Mouse (Mus musculus): ENCODE measurements around the gene Mctp1. TPM values are rescaled to one million over a fixed set of nuclear protein-coding genes. Genes with fewer than 3 reads are reported as not detected.

Mctp1 gene
- polyA plus RNA-seq, 1 experiment from 2014 or later: 1.8 TPM

DNA sequence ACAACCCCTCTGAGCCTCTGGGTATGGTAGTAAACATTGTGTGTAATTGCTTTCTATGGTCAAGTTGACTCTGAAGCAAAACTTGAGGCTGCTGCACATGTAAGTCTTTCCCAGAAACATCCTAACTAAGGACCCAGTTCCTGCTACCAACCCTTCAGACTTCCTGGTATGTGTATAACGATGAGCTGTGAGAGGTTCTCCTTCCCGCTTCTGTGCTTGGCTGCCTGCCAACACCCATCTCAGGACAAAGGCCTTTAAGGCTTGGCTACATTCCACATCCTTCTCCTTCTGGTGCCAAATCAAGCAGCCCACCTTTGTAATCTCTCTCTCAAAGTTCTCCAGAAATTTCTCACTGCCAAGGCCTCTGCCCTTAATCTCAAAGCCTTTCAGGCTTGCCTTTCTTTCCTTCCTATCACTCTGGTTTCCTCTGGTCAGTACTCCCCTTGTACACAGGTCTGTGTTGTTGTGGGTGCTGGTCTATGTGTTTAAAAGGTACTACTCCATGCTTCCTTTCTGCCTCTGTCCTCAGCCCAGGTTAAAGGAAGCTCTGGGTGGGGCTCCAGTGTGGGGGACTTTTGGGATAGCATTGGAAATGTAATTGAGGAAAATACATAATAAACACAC, 99.9 kb downstream of the Mctp1 start:
- Histone ChIP-seq H3K4me3 (no peak overlapping the region), H3K9me3 (no peaks in the 10 kb centered on the region), H3K27me3 (no peaks in the 10 kb centered on the region), H3K36me3 (no peaks in the 10 kb centered on the region), H3K4me1 (no peaks in the 10 kb centered on the region), H3K4me2 (no peak overlapping the region), H3K9ac (no peak overlapping the region), H3K27ac (no peak overlapping the region)
- 4% methylated on average over 2 of the region's 2 CpGs for WGBS
- no peak for ATAC-seq (ENCODE audit: insufficient number of reproducible peaks, low FRiP score, low TSS enrichment, low read depth)

GRCm38 (mm10) chr13:76515896-76516295, 131.6 kb downstream of the Mctp1 start:
- Histone ChIP-seq H3K27me3 (no peaks in the 10 kb centered on the region), H3K4me1 (no peaks in the 10 kb centered on the region), H3K4me3 (no peak overlapping the region), H3K36me3 (no peaks in the 10 kb centered on the region), H3K4me2 (no peak overlapping the region), H3K27ac (no peak overlapping the region), H3K9me3 (no peaks in the 10 kb centered on the region), H3K9ac (no peak overlapping the region)
- no peak for ATAC-seq (ENCODE audit: insufficient number of reproducible peaks, low FRiP score, low TSS enrichment, low read depth)
- 85% methylated on average over 2 of the region's 2 CpGs for WGBS

GRCm38 (mm10) chr13:76523170-76523569, 138.8 kb downstream of the Mctp1 start:
- WGBS: 48% methylated on average over 1 of the region's 1 CpGs

DNA sequence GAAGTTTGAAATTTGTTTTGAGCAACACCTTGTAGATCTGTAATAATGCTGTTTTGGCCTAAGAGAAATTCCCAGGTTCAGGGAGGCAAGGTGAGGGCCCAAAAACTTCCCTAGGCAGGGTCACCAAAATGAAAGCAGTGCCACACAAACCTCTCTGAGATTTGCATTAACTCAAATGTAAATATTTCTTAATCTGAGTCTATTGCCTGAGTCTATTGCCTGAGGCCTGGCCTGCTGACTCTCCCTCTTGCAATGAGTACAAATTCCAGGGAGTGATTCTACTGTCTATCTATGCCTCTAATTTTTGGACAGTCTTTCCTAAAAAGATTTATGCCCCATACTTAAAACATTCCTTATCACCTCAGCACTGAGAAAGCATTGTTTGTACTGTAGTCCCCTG, 143.0 kb downstream of the Mctp1 start:
- H3K4me3 ChIP-seq: no peak overlapping the region
- no peaks in the 10 kb centered on the region for H3K4me1 ChIP-seq
- no peaks in the 10 kb centered on the region for H3K9me3 ChIP-seq
- no peaks in the 10 kb centered on the region for H3K27me3 ChIP-seq
- H3K4me2 ChIP-seq: no peak overlapping the region
- H3K27ac ChIP-seq: no peak overlapping the region
- H3K9ac ChIP-seq: no peak overlapping the region
- H3K36me3 ChIP-seq: no peaks in the 10 kb centered on the region
- ATAC-seq (ENCODE audit: insufficient number of reproducible peaks, low FRiP score, low TSS enrichment, low read depth): no peak

More at GRCm38 (mm10) chr13:76523170-76523569, 138.8 kb downstream of the Mctp1 start:
- H3K9me3 ChIP-seq: no peaks in the 10 kb centered on the region
- H3K36me3 ChIP-seq: no peaks in the 10 kb centered on the region
- no peak overlapping the region for H3K27ac ChIP-seq
- H3K4me3 ChIP-seq: no peak overlapping the region
- H3K27me3 ChIP-seq: no peaks in the 10 kb centered on the region
- ATAC-seq (ENCODE audit: insufficient number of reproducible peaks, low FRiP score, low TSS enrichment, low read depth): no peak
- H3K4me1 ChIP-seq: no peaks in the 10 kb centered on the region
- no peak overlapping the region for H3K9ac ChIP-seq
- H3K4me2 ChIP-seq: no peak overlapping the region

DNA sequence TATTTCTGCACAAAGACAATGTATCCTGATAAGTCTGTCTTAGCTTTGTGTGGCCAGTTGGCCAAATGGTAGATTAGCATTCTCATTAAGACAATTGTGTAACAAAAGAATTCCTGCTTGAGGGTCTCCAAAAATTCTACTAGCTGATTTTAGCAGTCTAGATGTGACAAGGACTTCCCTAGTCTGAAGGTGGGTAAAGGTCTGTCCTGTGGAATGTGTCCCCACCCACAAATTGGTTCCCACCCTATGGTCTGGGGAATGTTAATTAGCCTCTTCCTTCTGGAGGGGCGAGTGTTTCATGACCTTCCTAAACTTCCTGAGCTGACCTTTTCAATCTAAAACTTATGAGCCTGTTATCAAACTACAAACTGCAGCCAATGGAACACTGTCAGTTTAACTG, 143.4 kb downstream of the Mctp1 start:
- Histone ChIP-seq H3K4me2 (no peak overlapping the region), H3K4me1 (no peaks in the 10 kb centered on the region), H3K27ac (no peak overlapping the region), H3K4me3 (no peak overlapping the region), H3K27me3 (no peaks in the 10 kb centered on the region), H3K9me3 (no peaks in the 10 kb centered on the region), H3K9ac (no peak overlapping the region), H3K36me3 (no peaks in the 10 kb centered on the region)
- WGBS: 15% methylated on average over 1 of the region's 1 CpGs
- no peak for ATAC-seq (ENCODE audit: insufficient number of reproducible peaks, low FRiP score, low TSS enrichment, low read depth)

DNA sequence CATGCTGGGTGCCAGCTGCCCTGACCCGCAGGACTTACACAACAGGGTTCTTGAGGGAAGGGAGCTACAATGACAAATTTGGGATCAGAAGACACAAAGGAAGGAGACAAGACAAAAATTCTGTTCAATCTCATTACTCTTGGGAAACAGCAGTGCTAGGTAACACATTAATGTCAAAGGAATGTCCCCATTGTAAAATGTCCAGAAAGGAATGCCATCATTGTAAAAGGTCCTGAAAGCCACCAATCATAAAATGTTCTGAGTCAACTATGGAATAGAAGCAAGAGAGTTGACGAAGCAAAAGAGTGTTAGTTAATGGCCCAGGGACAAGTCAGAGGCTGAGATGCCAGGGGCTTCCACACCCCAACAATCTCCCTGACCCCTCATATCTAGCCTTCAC, 145.6 kb downstream of the Mctp1 start:
- Histone ChIP-seq H3K4me2 (no peak overlapping the region), H3K9ac (no peak overlapping the region), H3K4me3 (no peak overlapping the region), H3K27ac (no peak overlapping the region), H3K36me3 (no peaks in the 10 kb centered on the region), H3K4me1 (no peaks in the 10 kb centered on the region), H3K9me3 (no peaks in the 10 kb centered on the region), H3K27me3 (no peaks in the 10 kb centered on the region)
- 87% methylated on average over 2 of the region's 2 CpGs for WGBS
- ATAC-seq (ENCODE audit: insufficient number of reproducible peaks, low FRiP score, low TSS enrichment, low read depth): no peak

DNA sequence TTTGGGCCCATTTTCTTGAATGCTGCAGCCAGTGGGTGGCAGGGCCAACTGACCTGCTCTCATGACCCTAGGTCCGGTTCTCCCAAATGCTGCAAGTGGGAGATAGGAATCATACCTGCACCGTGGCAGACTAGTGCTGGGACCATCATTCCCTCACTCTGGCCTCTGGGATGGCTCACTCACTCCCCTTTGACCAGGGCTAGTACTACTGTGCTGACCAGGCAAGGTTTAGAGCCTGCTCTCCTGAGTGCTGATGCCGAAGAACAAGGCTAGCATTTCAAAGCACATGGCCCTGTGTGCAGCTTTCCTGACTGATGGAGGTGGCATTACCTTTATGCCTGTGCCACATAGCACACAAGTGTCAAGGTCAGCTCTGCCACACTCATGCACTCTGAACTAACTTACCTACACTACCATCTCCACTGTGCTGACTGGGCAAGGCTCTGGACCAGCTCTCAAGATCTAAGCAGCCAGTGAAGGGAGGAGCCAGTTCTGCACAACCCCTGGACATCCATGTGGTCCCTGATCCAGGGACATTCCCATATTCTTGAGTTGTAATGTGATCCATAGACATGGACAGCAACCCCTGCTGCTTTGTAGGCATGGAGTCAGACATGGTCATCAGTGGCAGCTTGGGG, 146.7 kb downstream of the Mctp1 start:
- H3K9ac ChIP-seq: no peak overlapping the region
- H3K4me2 ChIP-seq: no peak overlapping the region
- H3K36me3 ChIP-seq: no peaks in the 10 kb centered on the region
- no peak overlapping the region for H3K4me3 ChIP-seq
- no peak overlapping the region for H3K27ac ChIP-seq
- ATAC-seq (ENCODE audit: insufficient number of reproducible peaks, low FRiP score, low TSS enrichment, low read depth): no peak
- no peaks in the 10 kb centered on the region for H3K9me3 ChIP-seq
- no peaks in the 10 kb centered on the region for H3K27me3 ChIP-seq
- 88% methylated on average over 3 of the region's 3 CpGs for WGBS
- H3K4me1 ChIP-seq: no peaks in the 10 kb centered on the region

GRCm38 (mm10) chr13:76547854-76548253, 163.5 kb downstream of the Mctp1 start:
- Histone ChIP-seq H3K9ac (no peak overlapping the region), H3K9me3 (no peaks in the 10 kb centered on the region), H3K27me3 (no peaks in the 10 kb centered on the region), H3K36me3 (no peaks in the 10 kb centered on the region), H3K4me3 (no peak overlapping the region), H3K4me2 (no peak overlapping the region), H3K4me1 (no peaks in the 10 kb centered on the region), H3K27ac (no peak overlapping the region)
- WGBS: 60% methylated on average over 2 of the region's 2 CpGs
- no peak for ATAC-seq (ENCODE audit: insufficient number of reproducible peaks, low FRiP score, low TSS enrichment, low read depth)

- no peak overlapping the region for H3K4me3 ChIP-seq
- H3K27me3 ChIP-seq: no peaks in the 10 kb centered on the region
- no peak overlapping the region for H3K27ac ChIP-seq
- no peaks in the 10 kb centered on the region for H3K4me1 ChIP-seq
- no peaks in the 10 kb centered on the region for H3K9me3 ChIP-seq
- WGBS: 64% methylated on average over 8 of the region's 8 CpGs
- H3K4me2 ChIP-seq: no peak overlapping the region
- no peaks in the 10 kb centered on the region for H3K36me3 ChIP-seq
- no peak for ATAC-seq (ENCODE audit: insufficient number of reproducible peaks, low FRiP score, low TSS enrichment, low read depth)
- H3K9ac ChIP-seq: no peak overlapping the region
These were observed 176.6 kb downstream of the Mctp1 start for GRCm38 (mm10) chr13:76560918-76561317.

DNA sequence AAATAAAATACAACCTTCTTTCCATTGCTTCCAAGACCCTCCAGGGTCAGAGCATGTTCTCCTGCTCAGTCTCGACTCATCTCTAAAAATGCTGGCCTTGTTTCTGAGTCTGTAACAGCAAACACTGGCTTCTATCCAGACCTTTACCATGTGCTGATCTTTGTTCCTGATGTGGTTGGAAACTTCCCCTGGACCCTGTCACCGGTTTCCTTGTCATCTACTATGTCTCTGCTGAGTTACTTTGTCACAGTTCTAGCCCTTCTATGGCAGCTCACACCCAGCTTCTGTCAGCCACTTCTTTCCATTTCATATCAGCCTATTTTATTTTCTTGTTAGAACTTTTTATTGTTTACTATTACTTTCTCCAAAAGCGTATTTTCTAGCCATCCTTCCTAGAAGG, 177.3 kb downstream of the Mctp1 start:
- WGBS: 72% methylated on average over 3 of the region's 3 CpGs
- no peaks in the 10 kb centered on the region for H3K9me3 ChIP-seq

GRCm38 (mm10) chr13:76564061-76564460, 179.7 kb downstream of the Mctp1 start:
- Histone ChIP-seq H3K4me1 (no peaks in the 10 kb centered on the region), H3K27me3 (no peaks in the 10 kb centered on the region), H3K36me3 (no peaks in the 10 kb centered on the region), H3K4me3 (no peak overlapping the region), H3K4me2 (no peak overlapping the region), H3K9me3 (no peaks in the 10 kb centered on the region), H3K9ac (no peak overlapping the region), H3K27ac (no peak overlapping the region)
- ATAC-seq (ENCODE audit: insufficient number of reproducible peaks, low FRiP score, low TSS enrichment, low read depth): no peak

More for the DNA sequence above, 177.3 kb downstream of the Mctp1 start:
- Histone ChIP-seq H3K4me3 (no peak overlapping the region), H3K4me1 (no peaks in the 10 kb centered on the region), H3K4me2 (no peak overlapping the region), H3K9ac (no peak overlapping the region), H3K27me3 (no peaks in the 10 kb centered on the region), H3K36me3 (no peaks in the 10 kb centered on the region), H3K27ac (no peak overlapping the region)
- ATAC-seq (ENCODE audit: insufficient number of reproducible peaks, low FRiP score, low TSS enrichment, low read depth): no peak

DNA sequence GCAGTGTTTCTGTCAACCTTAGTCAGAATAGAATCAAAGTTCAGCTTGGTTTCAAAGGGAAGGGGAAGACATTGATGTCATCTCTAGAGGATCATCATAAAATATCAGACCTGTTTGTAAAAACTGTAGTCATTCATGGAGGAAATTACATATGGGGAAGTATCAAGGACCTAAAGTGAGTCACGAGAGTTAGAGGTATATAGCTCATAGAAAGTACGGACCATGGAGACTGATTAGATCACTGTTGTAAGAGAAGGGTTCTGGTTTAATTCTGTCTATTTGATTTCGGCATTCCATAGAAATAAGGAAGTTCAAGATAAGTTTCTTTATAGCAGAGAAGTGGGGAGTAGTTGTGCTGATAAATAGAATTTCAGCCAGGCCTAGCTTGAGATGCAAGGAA, 181.7 kb downstream of the Mctp1 start:
- H3K4me3 ChIP-seq: no peak overlapping the region
- H3K9ac ChIP-seq: no peak overlapping the region
- WGBS: 82% methylated on average over 3 of the region's 3 CpGs
- H3K27ac ChIP-seq: no peak overlapping the region
- H3K27me3 ChIP-seq: no peaks in the 10 kb centered on the region
- H3K36me3 ChIP-seq: no peaks in the 10 kb centered on the region
- no peaks in the 10 kb centered on the region for H3K4me1 ChIP-seq
- ATAC-seq (ENCODE audit: insufficient number of reproducible peaks, low FRiP score, low TSS enrichment, low read depth): no peak
- H3K4me2 ChIP-seq: no peak overlapping the region
- H3K9me3 ChIP-seq: no peaks in the 10 kb centered on the region

- WGBS: 79% methylated on average over 4 of the region's 4 CpGs
- Histone ChIP-seq H3K9ac (no peak overlapping the region), H3K27ac (no peak overlapping the region), H3K36me3 (no peaks in the 10 kb centered on the region), H3K27me3 (no peaks in the 10 kb centered on the region), H3K9me3 (no peaks in the 10 kb centered on the region), H3K4me1 (no peaks in the 10 kb centered on the region), H3K4me3 (no peak overlapping the region), H3K4me2 (no peak overlapping the region)
- no peak for ATAC-seq (ENCODE audit: insufficient number of reproducible peaks, low FRiP score, low TSS enrichment, low read depth)
These were observed 183.1 kb downstream of the Mctp1 start for GRCm38 (mm10) chr13:76567448-76567847.

Measured in limb, embryonic 15.5 days (tissue).